Mouse (Mus musculus) brain, embryonic 14.5 days (tissue): Measurements from ENCODE around the gene 1700011L22Rik. TPM values are rescaled to one million over a fixed set of nuclear protein-coding genes. Genes with fewer than 3 reads are reported as not detected.

Source experiments
- DNase-seq: peaks from one replicate; pipeline ENCODE4 v3.0.0-alpha.2; 2011; ENCODE audit warnings: low read depth
- CTCF ChIP-seq: fragments of 200-500 bp; IDR thresholded peaks from 2 replicates; pipeline ENCODE4 v1.5.1; 2012; ENCODE audit warnings: inconsistent platforms, mild to moderate bottlenecking, moderate library complexity, borderline replicate concordance; ENCODE audit not compliant: insufficient read depth, insufficient read length; ENCODE audit errors: extremely low read depth
- POLR2A ChIP-seq: fragments of 200-500 bp; IDR thresholded peaks from 2 replicates; pipeline ENCODE4 v1.6.1; 2012; ENCODE audit warnings: mild to moderate bottlenecking, inconsistent platforms, borderline replicate concordance; ENCODE audit not compliant: poor library complexity, insufficient read depth, insufficient read length, severe bottlenecking; ENCODE audit errors: extremely low read depth
- polyA plus RNA-seq: library from polyadenylated mRNA; depleted of rRNA; stranded (reverse); fragments of >200 nt; gene quantifications from 2 replicates; pipeline ENCODE4 v1.2.3, GENCODE M21; 2012; rRNA removed

Gene 1700011L22Rik
- polyA plus RNA-seq, 1 experiment: not detected

- TF ChIP-seq CTCF: no peak
- TF ChIP-seq POLR2A: no peak
- DNase-seq: no peak
Observed at GRCm38 (mm10) chr8:79165276-79165675, 83.1 kb downstream of the 1700011L22Rik start.

GRCm38 (mm10) chr8:79164336-79164735, 84.0 kb downstream of the 1700011L22Rik start:
- peak; percentile 69 for DNase-seq
- TF ChIP-seq CTCF (no peak), POLR2A (no peak)

GRCm38 (mm10) chr8:79162533-79163308, 85.6 kb downstream of the 1700011L22Rik start:
- peak; percentile 79 for DNase-seq
- TF ChIP-seq POLR2A (no peak), CTCF (no peak)

DNA sequence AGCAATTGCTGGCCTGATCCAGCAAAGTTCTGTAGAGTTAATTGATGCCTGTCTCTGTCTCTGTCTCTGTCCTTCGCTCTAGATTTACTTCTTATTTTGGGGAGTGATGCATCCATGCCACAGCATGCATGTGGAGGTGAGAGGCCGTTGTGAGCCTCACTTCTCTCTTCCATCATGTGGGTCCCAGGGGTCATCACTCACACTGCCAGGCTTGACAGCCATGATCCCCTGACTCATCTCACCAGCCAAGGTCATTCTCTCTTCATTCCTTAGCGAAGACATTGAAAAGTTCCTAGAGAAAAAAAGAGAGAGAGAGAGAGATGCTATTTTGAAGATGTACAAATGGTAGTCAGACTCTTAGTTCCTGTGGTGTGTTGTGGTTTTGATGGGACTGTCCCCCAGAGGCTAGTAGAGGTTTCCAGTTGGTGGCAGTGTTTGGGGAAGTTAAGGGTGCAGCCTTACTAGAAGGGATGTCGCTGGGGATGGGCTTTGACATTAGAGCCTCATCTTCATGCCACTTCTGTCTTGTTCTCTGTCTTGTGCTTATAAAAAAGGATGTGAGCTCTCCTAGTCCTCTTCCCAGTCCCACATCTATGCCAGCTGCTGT, 87.1 kb downstream of the 1700011L22Rik start:
- no peak for DNase-seq
- TF ChIP-seq POLR2A (no peak), CTCF (no peak)

Other genes with a start within 250 kb of the 1700011L22Rik start
- gene Zfp827, start 220.1 kb downstream of the 1700011L22Rik start, polyA plus RNA-seq: 33.9 and 48.6 TPM in 2 replicates
- gene Mmaa, start 46.4 kb upstream of the 1700011L22Rik start, polyA plus RNA-seq: 18.3 and 19.3 TPM in 2 replicates
- gene Smad1, start 150.9 kb upstream of the 1700011L22Rik start, polyA plus RNA-seq: 58.1 and 69.3 TPM in 2 replicates